Mouse (Mus musculus) cortical plate, adult 2 months (tissue): ENCODE data around the gene Kctd11.

Experiments
- CTCF ChIP-seq: fragments of 200-500 bp; IDR thresholded peaks from 2 replicates; pipeline ENCODE4 v1.5.1; 2011; ENCODE audit warnings: mild to moderate bottlenecking, control low read depth, low read length; ENCODE audit not compliant: insufficient read depth; ENCODE audit errors: extremely low read depth
- POLR2A ChIP-seq: fragments of 200-500 bp; IDR thresholded peaks from 2 replicates; pipeline ENCODE4 v1.6.1; 2011; ENCODE audit warnings: mild to moderate bottlenecking, low read length, control low read depth; ENCODE audit not compliant: insufficient read depth; ENCODE audit errors: extremely low read depth

DNA sequence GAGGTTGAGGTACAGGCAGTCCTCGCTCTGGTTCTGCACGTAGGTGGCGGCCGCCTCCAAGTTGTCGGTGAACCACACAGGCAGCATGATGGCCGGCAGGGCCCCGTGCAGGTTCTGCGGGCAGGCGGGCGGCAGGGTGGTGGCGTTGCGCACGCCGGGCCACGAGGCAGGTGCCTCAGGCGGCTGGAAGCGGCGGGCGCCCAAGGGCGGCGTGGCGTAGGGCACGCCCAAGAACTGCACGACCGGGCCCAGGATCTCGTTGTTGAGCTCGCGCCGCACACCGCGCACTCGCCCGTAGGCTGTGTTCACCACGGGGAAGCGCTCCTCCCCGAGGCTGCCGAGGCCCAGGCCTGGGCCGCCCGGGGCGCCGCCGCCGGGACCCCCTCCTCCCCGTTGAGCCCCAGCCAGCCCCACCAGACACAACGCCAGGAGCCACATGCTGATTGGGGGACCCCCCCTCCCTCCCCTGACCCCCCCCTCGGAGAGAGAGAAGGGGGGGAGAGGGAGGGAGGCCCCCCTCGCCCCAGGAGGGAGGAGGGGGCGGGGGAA lies 47.1 kb downstream of the Kctd11 start:
- TF ChIP-seq CTCF (no peak), POLR2A (no peak)
